Mouse (Mus musculus) heart, postnatal 0 days (tissue): ENCODE data around the gene Ralbp1.

Experiments used
- CTCF ChIP-seq: IDR thresholded peaks from 2 replicates; pipeline ENCODE4 v1.5.1; 2016; ENCODE audit warnings: antibody characterized with exemption, control low read depth, low read depth
- EP300 ChIP-seq: IDR thresholded peaks from 2 replicates; pipeline ENCODE4 v1.6.1; 2016; ENCODE audit warnings: antibody characterized with exemption, low read depth

DNA sequence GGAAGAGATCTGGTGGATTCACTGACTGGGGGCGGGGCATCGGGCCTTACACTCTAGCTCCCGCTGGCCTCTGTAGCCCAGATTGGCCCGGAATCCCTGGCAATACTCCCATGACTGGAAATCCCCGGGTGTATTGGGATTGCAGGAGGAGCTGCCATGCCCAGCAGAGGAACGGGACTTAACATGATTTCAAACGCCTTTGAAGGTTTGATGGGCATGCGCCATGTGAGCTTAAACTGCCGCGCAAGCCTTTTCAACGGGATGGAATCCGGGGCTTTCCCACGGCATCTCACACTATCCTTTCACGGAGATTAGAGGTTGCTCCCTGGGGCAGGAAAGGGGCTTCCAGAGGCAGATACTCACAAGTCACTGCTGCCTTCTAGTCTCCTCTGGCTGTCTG, 19.6 kb upstream of the Ralbp1 start:
- TF ChIP-seq CTCF (no peak), EP300 (no peak)
